Comparison of ENCODE assay signal across 13 mouse cellular contexts in genomic region chr6:115863340-115863841, GRCm38 (mm10). TPM values are rescaled to one million over a fixed set of nuclear protein-coding genes. Genes with fewer than 3 reads are reported as not detected.
A peak's percentile ranks its signal among the peaks of the same experiment; 100 is the strongest.
DNase-seq lines count a peak whose midpoint lies in the region; ATAC-seq and TF ChIP-seq lines count a peak whose summit lies in the region.
"Had no signal": no experiment of that assay in that cellular context is flagged by ENCODE, and none has a peak within 500 bp of the region (broad histone marks: within the 10 kb centered on the region; RNA-seq: fewer than 3 reads in every experiment).

No protein-coding gene starts in this region.

- peak; percentile 86 for ATAC-seq in frontal cortex, adult (ENCODE audit: low TSS enrichment)
- ATAC-seq in activated CD4-positive, CD25-positive, alpha-beta regulatory T cell, adult 4 months, result no peak
- ATAC-seq: inflammation-experienced regulatory T-cells, adult 6 months; midbrain, embryonic 15.5 days had no signal

- DNase-seq in frontal cortex, postnatal 14 days (ENCODE audit: low spot score in 2 of 2), result no peak
- DNase-seq in layer of hippocampus, adult 2 months (ENCODE audit: low spot score in 2 of 2), result peak in 1 of 2 experiments; percentile 42
- no peak for DNase-seq in layer of hippocampus, postnatal 25 days (ENCODE audit: extremely low spot score in 1 of 2, low spot score in 1 of 2)
- DNase-seq in brain, adult 2 months (ENCODE audit: low read depth, low spot score), result peak; percentile 87
- DNase-seq in left cerebral cortex, postnatal 14 days (ENCODE audit: low spot score in 2 of 2), result peak; percentile 53 to 88
- DNase-seq in urinary bladder, postnatal 36 days (ENCODE audit: low spot score in 2 of 2), result no peak
- DNase-seq: B cell, adult 2 months; gastrocnemius, postnatal 25 days had no signal

- H3K27ac ChIP-seq in layer of hippocampus, adult 2 months, result peak overlapping the region; percentile 73
- H3K27ac ChIP-seq: limb, embryonic 13.5 days; midbrain, embryonic 15.5 days had no signal

- intact Hi-C loops in left cerebral cortex, postnatal 14 days (cut with DNase I), result no loop called here

- no peak for TF ChIP-seq CTCF in layer of hippocampus, adult 2 months (conservative IDR thresholded peaks at IDR 0.05)

- no peak overlapping the region for H3K4me3 ChIP-seq in layer of hippocampus, adult 2 months
- H3K4me3 ChIP-seq: limb, embryonic 13.5 days; midbrain, embryonic 15.5 days had no signal

RNA-seq across cellular contexts. Expression of gene Ift122, which starts 10.1 kb away (rescaled TPM):
- total RNA-seq in layer of hippocampus, adult 2 months (2021), result 10 to 100 TPM; 30.3 TPM
- total RNA-seq in layer of hippocampus, postnatal 25 days (2021), result 10 to 100 TPM; 26.7 to 28.7 TPM
- total RNA-seq in left cerebral cortex, postnatal 14 days (2021), result 10 to 100 TPM; 31.6 to 35.1 TPM
- polyA plus RNA-seq in activated CD4-positive, CD25-positive, alpha-beta regulatory T cell, adult 4 months (2017; shearing (Covaris generic)), result 1 to 10 TPM; 2.3 to 2.7 TPM

RNA-seq across cellular contexts. Expression of gene Mbd4, which starts 10.2 kb away (rescaled TPM):
- 1 to 10 TPM; 6.3 to 6.8 TPM for total RNA-seq in layer of hippocampus, adult 2 months (2021)
- total RNA-seq in layer of hippocampus, postnatal 25 days (2021), result 1 to 10 TPM; 5.8 to 6.1 TPM
- 1 to 10 TPM; 7.4 to 8.1 TPM for total RNA-seq in left cerebral cortex, postnatal 14 days (2021)
- polyA plus RNA-seq in activated CD4-positive, CD25-positive, alpha-beta regulatory T cell, adult 4 months (2017; shearing (Covaris generic)), result 10 to 100 TPM in 1 of 2 experiments, 1 to 10 TPM in 1; 8.7 to 10.4 TPM

RNA-seq across cellular contexts. Expression of gene Efcab12, which starts 25.2 kb away (rescaled TPM):
- 1 to 10 TPM; 3.9 to 4.5 TPM for total RNA-seq in layer of hippocampus, adult 2 months (2021)
- total RNA-seq in layer of hippocampus, postnatal 25 days (2021), result 1 to 10 TPM; 2.8 to 3.8 TPM
- total RNA-seq in left cerebral cortex, postnatal 14 days (2021), result 1 to 10 TPM; 3.4 to 4.8 TPM
- under 1 TPM; 0.19 to 0.24 TPM for polyA plus RNA-seq in activated CD4-positive, CD25-positive, alpha-beta regulatory T cell, adult 4 months (2017; shearing (Covaris generic))

RNA-seq across cellular contexts. Expression of gene Rpl32, which starts 54.8 kb away (rescaled TPM):
- 100 to 1,000 TPM; 488 to 493 TPM for total RNA-seq in layer of hippocampus, adult 2 months (2021)
- 100 to 1,000 TPM; 471 to 520 TPM for total RNA-seq in layer of hippocampus, postnatal 25 days (2021)
- total RNA-seq in left cerebral cortex, postnatal 14 days (2021), result 100 to 1,000 TPM; 508 TPM
- polyA plus RNA-seq in activated CD4-positive, CD25-positive, alpha-beta regulatory T cell, adult 4 months (2017; shearing (Covaris generic)), result 1,000 to 10,000 TPM; 7,828 to 8,360 TPM

Comparison
In these comparisons a context has a peak if more than half of its experiments do, and no peak if none do; other contexts are left out.
1. DNase-seq: peak in brain, adult 2 months (single experiment) and left cerebral cortex, postnatal 14 days (2 of 2); none in frontal cortex, postnatal 14 days (0 of 2), layer of hippocampus, postnatal 25 days (0 of 2) and urinary bladder, postnatal 36 days (0 of 2).